Mouse (Mus musculus): ENCODE measurements at regions not wholly inside any gene's neighbourhood (a gene's known extent, or its start where the extent isn't known, plus 50 kb on each side); places are given as distances from the start of the nearest gene placed in this dataset.

DNA sequence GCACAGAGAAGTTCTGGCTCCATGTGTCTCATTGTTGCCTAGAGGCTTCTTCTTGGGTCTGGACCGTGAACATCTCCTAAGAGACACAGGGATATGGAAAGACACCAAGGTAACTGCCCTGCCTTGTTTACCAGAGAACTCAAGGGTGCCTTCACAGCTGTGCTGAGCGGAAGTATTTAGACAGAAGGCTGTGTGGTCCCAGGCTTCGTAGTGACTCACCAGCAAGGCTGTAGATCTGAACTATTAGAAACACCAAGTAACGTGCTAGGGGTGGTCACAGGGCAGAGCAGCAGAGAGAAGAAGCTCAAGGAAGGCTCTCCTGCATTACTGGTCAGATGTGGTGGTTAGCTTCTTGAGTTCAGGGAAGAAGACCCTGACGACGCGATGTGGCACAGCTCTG, 51.6 kb upstream of the Lpp start:
- H3K4me2 ChIP-seq = no peak overlapping the region
- H3K9me3 ChIP-seq (replicated peaks; ENCODE audit: control insufficient read depth, low read length) = no peaks in the 10 kb centered on the region
- no peak for ATAC-seq (replicated peaks; ENCODE audit: insufficient number of reproducible peaks, low FRiP score, low TSS enrichment)
- H3K9ac ChIP-seq (ENCODE audit: low read depth, low read length) = no peak overlapping the region
- no peaks in the 10 kb centered on the region for H3K4me1 ChIP-seq (ENCODE audit: control insufficient read depth, insufficient read depth, low read length)
- H3K36me3 ChIP-seq (ENCODE audit: control insufficient read depth, insufficient read depth, low read length) = no peaks in the 10 kb centered on the region
- 82% methylated on average over 7 of the region's 7 CpGs for WGBS (ENCODE audit: insufficient replicate concordance)
- no peak overlapping the region for H3K27ac ChIP-seq (ENCODE audit: low read depth, low read length)
- H3K4me3 ChIP-seq (ENCODE audit: low read depth, low read length) = no peak overlapping the region
- no peaks in the 10 kb centered on the region for H3K27me3 ChIP-seq (ENCODE audit: control insufficient read depth, insufficient read depth, low read length)

DNA sequence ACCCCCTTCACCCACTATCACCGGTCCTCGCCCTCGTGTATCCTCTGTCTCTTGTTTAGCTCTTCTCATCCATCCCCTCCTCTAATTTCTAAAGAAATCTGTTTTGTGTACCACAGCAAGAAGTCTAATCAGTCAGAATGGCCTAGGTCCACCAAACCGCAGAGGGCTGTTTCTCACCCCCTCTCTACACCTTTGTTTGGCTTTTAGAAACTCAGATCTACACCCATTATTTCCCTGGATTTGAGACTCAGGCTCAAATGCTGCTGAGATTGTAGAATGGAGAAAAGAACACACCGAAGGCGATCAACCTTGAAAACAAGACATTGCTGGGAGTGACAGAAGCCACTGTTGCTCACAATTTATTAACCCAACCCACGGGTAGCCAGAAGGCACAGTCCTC, 52.7 kb upstream of the Lpp start:
- WGBS (ENCODE audit: insufficient replicate concordance) = 83% methylated on average over 7 of the region's 7 CpGs
- Histone ChIP-seq H3K4me2 (no peak overlapping the region), H3K27ac (ENCODE audit: low read depth, low read length) (no peak overlapping the region), H3K4me3 (ENCODE audit: low read depth, low read length) (no peak overlapping the region), H3K9ac (ENCODE audit: low read depth, low read length) (no peak overlapping the region), H3K36me3 (ENCODE audit: control insufficient read depth, insufficient read depth, low read length) (no peaks in the 10 kb centered on the region), H3K4me1 (ENCODE audit: control insufficient read depth, insufficient read depth, low read length) (no peaks in the 10 kb centered on the region), H3K9me3 (replicated peaks; ENCODE audit: control insufficient read depth, low read length) (no peaks in the 10 kb centered on the region), H3K27me3 (ENCODE audit: control insufficient read depth, insufficient read depth, low read length) (no peaks in the 10 kb centered on the region)
- no peak for ATAC-seq (replicated peaks; ENCODE audit: insufficient number of reproducible peaks, low FRiP score, low TSS enrichment)

DNA sequence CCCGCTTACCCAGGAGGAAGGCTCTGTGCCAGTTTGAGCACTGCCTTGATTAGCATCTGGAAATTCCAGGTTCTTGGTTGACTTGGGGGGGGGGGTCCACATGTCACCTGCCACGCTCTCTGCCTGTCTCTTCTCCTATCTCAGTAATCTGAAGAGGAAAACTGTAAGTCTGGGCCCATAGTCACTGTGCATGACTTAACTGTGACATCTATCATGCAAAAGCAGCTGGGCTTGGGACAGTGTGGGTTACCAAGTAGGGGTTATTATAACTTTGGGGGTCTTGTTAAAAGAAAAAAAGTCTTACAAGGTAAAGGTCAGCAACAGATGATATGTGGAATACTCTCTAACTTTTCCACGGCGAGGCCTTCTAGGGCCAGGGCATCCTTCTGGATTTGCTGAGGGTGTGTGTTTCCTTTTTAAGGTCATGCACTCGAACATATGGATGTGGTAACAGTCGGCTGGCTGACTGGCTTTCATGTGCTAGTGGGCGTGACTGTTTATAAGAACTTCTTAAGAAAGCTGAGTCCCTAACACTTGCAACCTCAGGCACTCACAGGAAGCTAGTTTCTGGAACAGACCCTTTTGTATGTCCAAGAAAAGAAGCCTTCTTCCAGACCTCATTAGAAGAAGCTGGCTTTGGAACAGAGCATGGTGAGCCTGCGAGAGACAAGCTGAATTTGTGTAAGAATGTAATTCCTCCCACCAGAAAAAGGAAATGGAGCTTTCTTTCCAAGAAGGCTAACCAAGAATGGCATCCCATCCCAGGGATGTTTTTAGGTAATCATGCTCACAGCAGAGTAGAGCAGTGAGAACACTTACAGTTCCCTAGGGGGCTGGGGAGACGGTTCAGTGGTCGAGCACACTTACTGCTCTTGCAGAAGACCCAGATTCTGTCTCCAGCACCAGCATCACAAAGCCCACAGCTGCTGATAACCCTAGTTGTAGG, 53.7 kb upstream of the Lpp start:
- no peak for ATAC-seq (replicated peaks; ENCODE audit: insufficient number of reproducible peaks, low FRiP score, low TSS enrichment)
- H3K9ac ChIP-seq (ENCODE audit: low read depth, low read length) = no peak overlapping the region
- H3K36me3 ChIP-seq (ENCODE audit: control insufficient read depth, insufficient read depth, low read length) = no peaks in the 10 kb centered on the region
- H3K4me3 ChIP-seq (ENCODE audit: low read depth, low read length) = no peak overlapping the region
- H3K4me2 ChIP-seq = no peak overlapping the region
- no peaks in the 10 kb centered on the region for H3K27me3 ChIP-seq (ENCODE audit: control insufficient read depth, insufficient read depth, low read length)
- H3K4me1 ChIP-seq (ENCODE audit: control insufficient read depth, insufficient read depth, low read length) = no peaks in the 10 kb centered on the region
- no peaks in the 10 kb centered on the region for H3K9me3 ChIP-seq (replicated peaks; ENCODE audit: control insufficient read depth, low read length)
- H3K27ac ChIP-seq (ENCODE audit: low read depth, low read length) = no peak overlapping the region
- 58% methylated on average over 10 of the region's 10 CpGs for WGBS (ENCODE audit: insufficient replicate concordance)

DNA sequence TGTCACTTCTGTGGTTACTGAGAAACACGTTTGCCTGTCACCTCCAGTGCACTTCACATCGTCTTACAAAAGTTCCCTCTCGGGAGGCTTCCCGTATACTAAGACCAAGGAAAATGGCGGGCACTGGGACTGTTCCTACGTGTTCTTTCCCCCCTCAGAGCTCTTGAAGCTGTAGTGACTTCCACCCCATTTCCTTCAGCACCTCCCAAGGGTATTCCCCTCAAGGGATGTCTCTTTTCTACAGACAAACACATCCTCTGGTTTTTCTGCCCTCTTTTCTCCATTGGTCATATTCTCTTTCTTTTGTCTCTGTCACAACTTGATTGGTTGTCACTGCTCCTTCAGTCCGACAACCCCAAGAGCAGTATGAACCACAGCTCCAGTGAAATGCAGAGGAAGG, 54.9 kb upstream of the Lpp start:
- no peak overlapping the region for H3K4me2 ChIP-seq
- 83% methylated on average over 7 of the region's 7 CpGs for WGBS (ENCODE audit: insufficient replicate concordance)
- H3K9ac ChIP-seq (ENCODE audit: low read depth, low read length) = no peak overlapping the region

DNA sequence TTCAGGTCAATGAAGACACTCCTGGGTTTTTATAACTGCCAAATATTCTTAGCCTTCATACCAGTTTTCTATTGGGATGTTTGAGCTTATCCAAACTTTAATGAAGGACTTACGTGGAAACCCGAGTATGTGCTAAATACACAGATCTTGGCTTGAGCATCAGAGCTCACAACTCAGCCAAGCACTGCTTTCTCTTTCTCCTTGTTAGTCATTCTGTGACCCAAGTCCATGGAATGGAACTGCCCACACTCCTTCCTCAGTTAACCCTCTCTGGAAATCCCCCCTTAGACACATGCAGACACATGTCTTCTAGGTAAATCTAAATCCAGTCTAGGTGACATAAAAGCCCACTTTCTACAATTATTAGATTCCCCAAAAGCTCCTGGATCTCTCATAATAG, 58.9 kb upstream of the Lpp start:
- Histone ChIP-seq H3K4me2 (no peak overlapping the region), H3K4me1 (ENCODE audit: control insufficient read depth, insufficient read depth, low read length) (no peaks in the 10 kb centered on the region), H3K9ac (ENCODE audit: low read depth, low read length) (no peak overlapping the region), H3K4me3 (ENCODE audit: low read depth, low read length) (no peak overlapping the region), H3K9me3 (replicated peaks; ENCODE audit: control insufficient read depth, low read length) (no peaks in the 10 kb centered on the region), H3K36me3 (ENCODE audit: control insufficient read depth, insufficient read depth, low read length) (no peaks in the 10 kb centered on the region), H3K27ac (ENCODE audit: low read depth, low read length) (no peak overlapping the region), H3K27me3 (ENCODE audit: control insufficient read depth, insufficient read depth, low read length) (no peaks in the 10 kb centered on the region)
- 86% methylated on average over 2 of the region's 2 CpGs for WGBS (ENCODE audit: insufficient replicate concordance)
- no peak for ATAC-seq (replicated peaks; ENCODE audit: insufficient number of reproducible peaks, low FRiP score, low TSS enrichment)

More for the DNA sequence above, 54.9 kb upstream of the Lpp start:
- Histone ChIP-seq H3K27me3 (ENCODE audit: control insufficient read depth, insufficient read depth, low read length) (no peaks in the 10 kb centered on the region), H3K27ac (ENCODE audit: low read depth, low read length) (no peak overlapping the region), H3K4me1 (ENCODE audit: control insufficient read depth, insufficient read depth, low read length) (no peaks in the 10 kb centered on the region), H3K4me3 (ENCODE audit: low read depth, low read length) (no peak overlapping the region), H3K36me3 (ENCODE audit: control insufficient read depth, insufficient read depth, low read length) (no peaks in the 10 kb centered on the region), H3K9me3 (replicated peaks; ENCODE audit: control insufficient read depth, low read length) (no peaks in the 10 kb centered on the region)
- no peak for ATAC-seq (replicated peaks; ENCODE audit: insufficient number of reproducible peaks, low FRiP score, low TSS enrichment)

DNA sequence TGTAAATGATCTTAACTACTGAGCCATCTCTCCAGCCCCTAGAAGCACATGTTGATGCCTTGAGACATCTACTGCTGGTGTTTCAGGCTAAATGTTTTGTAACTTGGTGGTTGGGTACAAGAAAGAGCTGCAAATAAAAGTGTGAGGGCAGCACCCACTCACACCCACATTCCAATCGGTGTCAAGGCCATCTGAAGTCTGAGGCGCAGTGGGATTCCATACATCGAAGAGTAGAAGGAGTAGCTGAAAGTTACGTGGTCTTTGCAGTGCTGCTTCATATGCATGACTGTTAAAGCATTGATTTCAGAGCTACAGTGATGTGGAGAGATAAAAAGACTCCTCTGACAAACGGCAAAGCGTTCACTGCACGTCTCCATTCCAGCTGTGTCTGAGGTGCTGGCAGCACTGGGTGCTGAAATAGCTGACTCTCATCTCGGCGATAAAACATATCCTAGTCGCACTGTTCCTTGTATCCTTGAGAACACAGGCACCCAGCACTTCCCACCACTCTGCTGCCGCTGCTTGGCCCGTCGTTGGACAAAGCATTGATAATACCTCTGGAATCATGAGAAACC, 61.8 kb upstream of the Lpp start:
- no peak for ATAC-seq (replicated peaks; ENCODE audit: insufficient number of reproducible peaks, low FRiP score, low TSS enrichment)
- no peaks in the 10 kb centered on the region for H3K27me3 ChIP-seq (ENCODE audit: control insufficient read depth, insufficient read depth, low read length)
- H3K4me3 ChIP-seq (ENCODE audit: low read depth, low read length) = no peak overlapping the region
- H3K9me3 ChIP-seq (replicated peaks; ENCODE audit: control insufficient read depth, low read length) = no peaks in the 10 kb centered on the region
- no peak overlapping the region for H3K4me2 ChIP-seq
- no peak overlapping the region for H3K27ac ChIP-seq (ENCODE audit: low read depth, low read length)
- H3K36me3 ChIP-seq (ENCODE audit: control insufficient read depth, insufficient read depth, low read length) = no peaks in the 10 kb centered on the region
- no peaks in the 10 kb centered on the region for H3K4me1 ChIP-seq (ENCODE audit: control insufficient read depth, insufficient read depth, low read length)
- 59% methylated on average over 13 of the region's 13 CpGs for WGBS (ENCODE audit: insufficient replicate concordance)
- H3K9ac ChIP-seq (ENCODE audit: low read depth, low read length) = no peak overlapping the region

DNA sequence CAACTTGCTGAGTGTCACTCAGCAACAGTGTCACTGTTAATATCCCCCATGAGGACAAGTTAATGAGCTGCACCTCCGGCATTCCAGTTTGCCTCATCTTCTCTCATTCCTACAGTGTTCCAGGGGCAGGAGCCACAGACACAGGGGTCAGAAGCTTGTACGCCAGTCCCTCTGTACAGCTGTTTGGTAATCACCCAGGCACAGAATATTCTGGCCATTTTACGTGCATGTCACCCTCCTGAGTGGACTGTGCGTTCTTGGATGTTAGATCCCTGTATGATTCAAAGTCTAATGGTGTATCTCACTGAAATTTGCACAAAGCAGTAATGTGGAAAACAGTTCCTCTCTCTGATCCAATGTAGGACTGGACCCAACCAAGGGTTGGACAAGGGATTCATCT, 66.7 kb upstream of the Lpp start:
- Histone ChIP-seq H3K27ac (ENCODE audit: low read depth, low read length) (no peak overlapping the region), H3K9me3 (replicated peaks; ENCODE audit: control insufficient read depth, low read length) (no peaks in the 10 kb centered on the region), H3K4me1 (ENCODE audit: control insufficient read depth, insufficient read depth, low read length) (no peaks in the 10 kb centered on the region), H3K36me3 (ENCODE audit: control insufficient read depth, insufficient read depth, low read length) (no peaks in the 10 kb centered on the region), H3K4me2 (no peak overlapping the region), H3K9ac (ENCODE audit: low read depth, low read length) (no peak overlapping the region), H3K4me3 (ENCODE audit: low read depth, low read length) (no peak overlapping the region), H3K27me3 (ENCODE audit: control insufficient read depth, insufficient read depth, low read length) (no peaks in the 10 kb centered on the region)
- ATAC-seq (replicated peaks; ENCODE audit: insufficient number of reproducible peaks, low FRiP score, low TSS enrichment) = no peak
- 80% methylated on average over 4 of the region's 4 CpGs for WGBS (ENCODE audit: insufficient replicate concordance)

DNA sequence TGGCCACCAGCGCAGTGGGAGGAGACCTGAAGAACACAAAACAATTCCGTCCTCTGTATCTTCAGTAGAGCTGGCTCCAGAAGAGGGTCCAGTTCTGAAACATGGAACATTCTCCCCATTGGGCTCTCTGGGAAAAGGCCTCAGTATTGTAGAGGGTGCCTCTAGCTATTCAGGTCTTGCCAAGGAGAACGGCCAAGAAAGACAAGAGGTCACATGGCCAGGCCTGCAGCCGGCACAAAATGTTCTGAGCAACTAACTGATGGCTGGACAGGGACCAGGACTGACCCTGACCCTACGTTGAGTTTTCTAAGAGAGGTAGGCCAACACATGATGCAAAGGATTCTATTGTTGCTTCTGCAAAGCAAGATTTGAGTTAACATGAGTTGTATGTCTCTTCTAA, 67.3 kb upstream of the Lpp start:
- H3K27me3 ChIP-seq (ENCODE audit: control insufficient read depth, insufficient read depth, low read length) = no peaks in the 10 kb centered on the region
- no peaks in the 10 kb centered on the region for H3K36me3 ChIP-seq (ENCODE audit: control insufficient read depth, insufficient read depth, low read length)
- no peak overlapping the region for H3K4me3 ChIP-seq (ENCODE audit: low read depth, low read length)
- no peaks in the 10 kb centered on the region for H3K9me3 ChIP-seq (replicated peaks; ENCODE audit: control insufficient read depth, low read length)
- no peak overlapping the region for H3K9ac ChIP-seq (ENCODE audit: low read depth, low read length)
- no peaks in the 10 kb centered on the region for H3K4me1 ChIP-seq (ENCODE audit: control insufficient read depth, insufficient read depth, low read length)
- no peak overlapping the region for H3K4me2 ChIP-seq
- 85% methylated on average over 5 of the region's 5 CpGs for WGBS (ENCODE audit: insufficient replicate concordance)
- ATAC-seq (replicated peaks; ENCODE audit: insufficient number of reproducible peaks, low FRiP score, low TSS enrichment) = no peak
- no peak overlapping the region for H3K27ac ChIP-seq (ENCODE audit: low read depth, low read length)

DNA sequence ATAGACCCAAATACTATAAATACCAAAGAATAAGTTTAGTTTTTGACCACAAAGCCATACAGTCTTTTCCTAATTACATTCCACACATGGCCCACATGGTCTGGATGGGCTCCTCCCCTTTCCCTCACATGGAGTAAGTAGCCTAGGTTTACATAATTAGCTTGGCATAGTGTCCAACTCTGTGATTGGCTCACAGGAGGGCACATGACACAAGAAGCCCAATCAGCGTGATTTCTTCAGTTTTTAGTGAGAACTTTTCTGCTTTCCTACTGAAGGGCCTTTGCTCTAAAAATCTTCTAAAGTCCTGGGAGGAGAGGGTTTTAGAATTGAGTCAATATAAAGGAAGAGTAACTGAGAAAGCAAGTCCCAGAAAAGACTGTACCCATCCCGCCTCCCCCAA, 68.4 kb upstream of the Lpp start:
- ATAC-seq (replicated peaks; ENCODE audit: insufficient number of reproducible peaks, low FRiP score, low TSS enrichment) = no peak
- no peak overlapping the region for H3K4me2 ChIP-seq
- whole genome bisulfite sequencing (ENCODE audit: insufficient replicate concordance) = 84% methylated on average over 2 of the region's 2 CpGs

More for the DNA sequence above, 68.4 kb upstream of the Lpp start:
- no peak overlapping the region for H3K27ac ChIP-seq (ENCODE audit: low read depth, low read length)
- H3K9ac ChIP-seq (ENCODE audit: low read depth, low read length) = no peak overlapping the region
- no peaks in the 10 kb centered on the region for H3K27me3 ChIP-seq (ENCODE audit: control insufficient read depth, insufficient read depth, low read length)
- no peaks in the 10 kb centered on the region for H3K36me3 ChIP-seq (ENCODE audit: control insufficient read depth, insufficient read depth, low read length)
- H3K4me1 ChIP-seq (ENCODE audit: control insufficient read depth, insufficient read depth, low read length) = no peaks in the 10 kb centered on the region
- H3K4me3 ChIP-seq (ENCODE audit: low read depth, low read length) = no peak overlapping the region
- no peaks in the 10 kb centered on the region for H3K9me3 ChIP-seq (replicated peaks; ENCODE audit: control insufficient read depth, low read length)

Data from heart, embryonic 11.5 days (tissue).